Mouse (Mus musculus): ENCODE measurements around the gene Nup210l. TPM values are rescaled to one million over a fixed set of nuclear protein-coding genes. Genes with fewer than 3 reads are reported as not detected.
"Not testable (repeated sequence)": the region's sequence is repeated elsewhere in the genome, so short reads cannot be mapped to it uniquely, and the experiment has no call there.

Nup210l gene
- polyA plus RNA-seq, 1 experiment from 2014 or later = 0.50 TPM

- Histone ChIP-seq H3K27me3 (no peaks in the 10 kb centered on the region), H3K4me1 (peaks cover 21% of the 10 kb centered on the region), H3K9me3 (no peaks in the 10 kb centered on the region), H3K4me2 (peak within 1 kb of the TSS; percentile 69), H3K27ac (peak within 1 kb of the TSS; percentile 84), H3K9ac (peak within 1 kb of the TSS; percentile 36; the same call in 1 of the 2 replicates), H3K36me3 (replicated peaks) (no peaks in the 10 kb centered on the region), H3K4me3 (replicated peaks) (peak within 1 kb of the TSS; percentile 37)
- 1% methylated on average over 19 of the region's 19 CpGs for WGBS
- ATAC-seq (ENCODE audit: low FRiP score) = peak; percentile 73
These were observed 139.2 kb downstream of the Nup210l start, which contains the start of gene Creb3l4 for GRCm38 (mm10) chr3:90242984-90243775. Creb3l4 (minus strand) TSS chr3:90243512.

GRCm38 (mm10) chr3:90245406-90245805 lies 141.5 kb downstream of the Nup210l start:
- WGBS = 72% methylated on average over 2 of the region's 2 CpGs
- no peak for ATAC-seq (ENCODE audit: low FRiP score)

GRCm38 (mm10) chr3:90247630-90247959 lies 143.7 kb downstream of the Nup210l start:
- 0 out of 2 replicates have a peak, but pooled peaks have one; percentile 31 for ATAC-seq (ENCODE audit: low FRiP score)
- 1% methylated on average over 3 of the region's 3 CpGs for WGBS
- peak overlapping the region; percentile 75 for H3K4me2 ChIP-seq

More at GRCm38 (mm10) chr3:90245406-90245805, 141.5 kb downstream of the Nup210l start:
- no peaks in the 10 kb centered on the region for H3K27me3 ChIP-seq
- no peaks in the 10 kb centered on the region for H3K9me3 ChIP-seq
- H3K27ac ChIP-seq = no peak overlapping the region
- H3K9ac ChIP-seq = no peak overlapping the region
- H3K36me3 ChIP-seq (replicated peaks) = peaks cover 7% of the 10 kb centered on the region
- H3K4me3 ChIP-seq (replicated peaks) = no peak overlapping the region
- H3K4me1 ChIP-seq = peaks cover 34% of the 10 kb centered on the region
- no peak overlapping the region for H3K4me2 ChIP-seq

GRCm38 (mm10) chr3:90247960-90248745 lies 144.2 kb downstream of the Nup210l start, which contains the start of gene Slc39a1:
Slc39a1 (plus strand) TSS chr3:90248172.
- H3K4me3 ChIP-seq (replicated peaks) = peak within 1 kb of the TSS; percentile 66
- H3K27ac ChIP-seq = peak within 1 kb of the TSS; percentile 90
- ATAC-seq (ENCODE audit: low FRiP score) = peak; percentile 96
- under 1% methylated on average over 44 of the region's 44 CpGs for WGBS
- H3K27me3 ChIP-seq = no peaks in the 10 kb centered on the region
- H3K9me3 ChIP-seq = no peaks in the 10 kb centered on the region
- peaks cover 22% of the 10 kb centered on the region for H3K36me3 ChIP-seq (replicated peaks)
- peaks cover 25% of the 10 kb centered on the region for H3K4me1 ChIP-seq
- peak within 1 kb of the TSS; percentile 81 for H3K9ac ChIP-seq
- H3K4me2 ChIP-seq = peak within 1 kb of the TSS; percentile 75

More at GRCm38 (mm10) chr3:90247630-90247959, 143.7 kb downstream of the Nup210l start:
- Histone ChIP-seq H3K36me3 (replicated peaks) (peaks cover 22% of the 10 kb centered on the region), H3K4me1 (peaks cover 30% of the 10 kb centered on the region), H3K27ac (peak overlapping the region; percentile 90), H3K9ac (peak overlapping the region; percentile 81), H3K27me3 (no peaks in the 10 kb centered on the region), H3K9me3 (no peaks in the 10 kb centered on the region), H3K4me3 (replicated peaks) (peak overlapping the region; percentile 66)

GRCm38 (mm10) chr3:90248746-90249100 lies 144.8 kb downstream of the Nup210l start:
- Histone ChIP-seq H3K36me3 (replicated peaks) (peaks cover 22% of the 10 kb centered on the region), H3K4me3 (replicated peaks) (peak overlapping the region; percentile 66), H3K9ac (peak overlapping the region; percentile 81), H3K9me3 (no peaks in the 10 kb centered on the region), H3K27me3 (no peaks in the 10 kb centered on the region), H3K4me1 (peaks cover 22% of the 10 kb centered on the region), H3K27ac (peak overlapping the region; percentile 90), H3K4me2 (peak overlapping the region; percentile 75)
- no peak for ATAC-seq (ENCODE audit: low FRiP score)
- 4% methylated on average over 10 of the region's 10 CpGs for WGBS

- WGBS = 85% methylated on average over 6 of the region's 6 CpGs
- H3K9me3 ChIP-seq = no peaks in the 10 kb centered on the region
These were observed 146.9 kb downstream of the Nup210l start for GRCm38 (mm10) chr3:90250791-90251190.

GRCm38 (mm10) chr3:90251731-90252226 lies 147.8 kb downstream of the Nup210l start:
- 90% methylated on average over 10 of the region's 12 CpGs for WGBS
- not testable (repeated sequence) for H3K27ac ChIP-seq; H3K4me3 ChIP-seq (replicated peaks); H3K9ac ChIP-seq; H3K9me3 ChIP-seq; H3K4me2 ChIP-seq; H3K27me3 ChIP-seq; ATAC-seq (ENCODE audit: low FRiP score)
- H3K36me3 ChIP-seq (replicated peaks) = peaks cover 25% of the 10 kb centered on the region
- H3K4me1 ChIP-seq = peaks cover 32% of the 10 kb centered on the region

More at GRCm38 (mm10) chr3:90250791-90251190, 146.9 kb downstream of the Nup210l start:
- H3K4me1 ChIP-seq = peaks cover 30% of the 10 kb centered on the region
- H3K4me3 ChIP-seq (replicated peaks) = no peak overlapping the region
- ATAC-seq (ENCODE audit: low FRiP score) = no peak
- no peak overlapping the region for H3K9ac ChIP-seq
- no peak overlapping the region for H3K27ac ChIP-seq
- H3K36me3 ChIP-seq (replicated peaks) = peaks cover 22% of the 10 kb centered on the region
- no peak overlapping the region for H3K4me2 ChIP-seq
- no peaks in the 10 kb centered on the region for H3K27me3 ChIP-seq

GRCm38 (mm10) chr3:90252659-90253058 lies 148.7 kb downstream of the Nup210l start:
- not testable (repeated sequence) for ATAC-seq (ENCODE audit: low FRiP score); H3K9ac ChIP-seq

GRCm38 (mm10) chr3:90253174-90253573 lies 149.2 kb downstream of the Nup210l start:
- H3K36me3 ChIP-seq (replicated peaks) = peaks cover 38% of the 10 kb centered on the region
- not testable (repeated sequence) for H3K27ac ChIP-seq, H3K9ac ChIP-seq, H3K9me3 ChIP-seq, H3K27me3 ChIP-seq
- ATAC-seq (ENCODE audit: low FRiP score) = peak; percentile 18
- peak overlapping the region; percentile 87; the same call in 1 of the 2 replicates for H3K4me3 ChIP-seq (replicated peaks)
- peaks cover 28% of the 10 kb centered on the region for H3K4me1 ChIP-seq
- WGBS = 90% methylated on average over 1 of the region's 1 CpGs
- H3K4me2 ChIP-seq = peak overlapping the region; percentile 86

More at GRCm38 (mm10) chr3:90252659-90253058, 148.7 kb downstream of the Nup210l start:
- not testable (repeated sequence) for H3K4me2 ChIP-seq; H3K4me3 ChIP-seq (replicated peaks); H3K9me3 ChIP-seq; H3K27ac ChIP-seq; H3K27me3 ChIP-seq
- H3K36me3 ChIP-seq (replicated peaks) = peaks cover 32% of the 10 kb centered on the region
- H3K4me1 ChIP-seq = peaks cover 29% of the 10 kb centered on the region
- WGBS = 92% methylated on average over 2 of the region's 2 CpGs

- H3K9me3 ChIP-seq = no peaks in the 10 kb centered on the region
- H3K27me3 ChIP-seq = no peaks in the 10 kb centered on the region
- peak; percentile 98 for ATAC-seq (ENCODE audit: low FRiP score)
- peak within 1 kb of the TSS; percentile 87 for H3K4me3 ChIP-seq (replicated peaks)
- peaks cover 24% of the 10 kb centered on the region for H3K4me1 ChIP-seq
- H3K36me3 ChIP-seq (replicated peaks) = peaks cover 44% of the 10 kb centered on the region
- H3K4me2 ChIP-seq = peak within 1 kb of the TSS; percentile 86
- WGBS = 2% methylated on average over 38 of the region's 40 CpGs
- peak within 1 kb of the TSS; percentile 87 for H3K27ac ChIP-seq
- peak within 1 kb of the TSS; percentile 95 for H3K9ac ChIP-seq
These were observed 149.9 kb downstream of the Nup210l start, which contains the start of gene Crtc2 for GRCm38 (mm10) chr3:90253653-90254418. Crtc2 (plus strand) TSS chr3:90254163.

GRCm38 (mm10) chr3:90254419-90255193 lies 150.7 kb downstream of the Nup210l start:
- Histone ChIP-seq H3K4me3 (replicated peaks) (peak overlapping the region; percentile 87), H3K27me3 (no peaks in the 10 kb centered on the region), H3K9ac (peak overlapping the region; percentile 95), H3K27ac (peak overlapping the region; percentile 87), H3K4me1 (peaks cover 17% of the 10 kb centered on the region), H3K36me3 (replicated peaks) (peaks cover 47% of the 10 kb centered on the region), H3K9me3 (no peaks in the 10 kb centered on the region), H3K4me2 (peak overlapping the region; percentile 86)
- 1% methylated on average over 40 of the region's 41 CpGs for WGBS
- ATAC-seq (ENCODE audit: low FRiP score) = peak; percentile 69

Data from forebrain, embryonic 12.5 days (tissue).